Comparison of ENCODE assay signal across 13 mouse cellular contexts in the genomic region with DNA sequence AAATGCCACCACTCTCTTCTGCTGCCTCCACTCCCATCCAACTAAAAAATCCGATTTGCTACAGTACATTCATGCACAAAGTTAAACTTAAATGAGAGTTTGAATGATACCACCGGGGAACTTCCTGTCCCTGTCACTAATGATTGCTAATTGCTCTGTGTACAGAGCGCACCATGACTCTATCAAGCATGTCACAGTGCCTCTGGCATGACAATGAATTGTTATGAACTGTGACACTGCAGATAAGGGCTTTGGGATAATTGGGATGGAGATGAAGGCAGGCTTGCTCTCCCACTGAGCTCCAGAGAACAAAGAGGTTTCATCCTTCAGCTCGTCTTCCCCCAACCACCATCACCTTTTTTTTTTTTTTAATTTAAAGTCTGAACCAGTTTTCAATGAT. TPM values are rescaled to one million over a fixed set of nuclear protein-coding genes. Genes with fewer than 3 reads are reported as not detected.
DNase-seq lines count a peak whose midpoint lies in the region; ATAC-seq and TF ChIP-seq lines count a peak whose summit lies in the region.
"Had no signal": no experiment of that assay in that cellular context is flagged by ENCODE, and none has a peak within 500 bp of the region (broad histone marks: within the 10 kb centered on the region; RNA-seq: fewer than 3 reads in every experiment).

No protein-coding gene starts in this region.

- 0 out of 2 replicates have a peak, but pooled peaks cover 2% of the 10 kb centered on the region for H3K4me1 ChIP-seq in lung, embryonic 14.5 days (ENCODE audit: insufficient read depth)
- H3K4me1 ChIP-seq in lung, postnatal 0 days (ENCODE audit: insufficient read depth, low read depth, low read length): peaks cover 6% of the 10 kb centered on the region; the same call in 1 of the 2 replicates
- 0 out of 2 replicates have a peak, but pooled peaks cover 3% of the 10 kb centered on the region for H3K4me1 ChIP-seq in embryonic facial prominence, embryonic 15.5 days
- H3K4me1 ChIP-seq in midbrain, embryonic 12.5 days: peaks cover 14% of the 10 kb centered on the region
- no peaks in the 10 kb centered on the region for H3K4me1 ChIP-seq in stomach, embryonic 15.5 days
- 0 out of 2 replicates have a peak, but pooled peaks cover 2% of the 10 kb centered on the region for H3K4me1 ChIP-seq in intestine, embryonic 15.5 days (replicated peaks)
- H3K4me1 ChIP-seq in intestine, embryonic 16.5 days (ENCODE audit: control insufficient read depth, insufficient read depth, low read length): no peaks in the 10 kb centered on the region

- TF ChIP-seq EP300 in lung, postnatal 0 days (IDR thresholded peaks at IDR 0.05): no peak

- ATAC-seq in lung, embryonic 14.5 days (ENCODE audit: insufficient read depth): 0 out of 2 replicates have a peak, but pooled peaks have one; percentile 22
- no peak for ATAC-seq in lung, postnatal 0 days
- ATAC-seq in embryonic facial prominence, embryonic 15.5 days (ENCODE audit: insufficient number of reproducible peaks, low FRiP score, low TSS enrichment, low read depth): no peak
- 0 out of 2 replicates have a peak, but pooled peaks have one; percentile 55 for ATAC-seq in midbrain, embryonic 12.5 days (ENCODE audit: low FRiP score, low read depth)
- no peak for ATAC-seq in stomach, embryonic 15.5 days (ENCODE audit: insufficient read depth, low FRiP score, low read depth)
- ATAC-seq in intestine, embryonic 15.5 days: no peak
- ATAC-seq in intestine, embryonic 16.5 days: no peak

- H3K4me2 ChIP-seq in lung, embryonic 14.5 days: no peak overlapping the region
- no peak overlapping the region for H3K4me2 ChIP-seq in lung, postnatal 0 days (replicated peaks; ENCODE audit: low read depth, low read length)
- no peak overlapping the region for H3K4me2 ChIP-seq in embryonic facial prominence, embryonic 15.5 days (replicated peaks)
- H3K4me2 ChIP-seq in midbrain, embryonic 12.5 days (replicated peaks): no peak overlapping the region
- H3K4me2 ChIP-seq in stomach, embryonic 15.5 days: no peak overlapping the region
- no peak overlapping the region for H3K4me2 ChIP-seq in intestine, embryonic 15.5 days (replicated peaks)
- H3K4me2 ChIP-seq in intestine, embryonic 16.5 days (ENCODE audit: low read depth, low read length): no peak overlapping the region
- H3K4me2 ChIP-seq: liver, embryonic 11.5 days had no signal

- no peak overlapping the region for H3K4me3 ChIP-seq in lung, embryonic 14.5 days (ENCODE audit: low read depth, low read length)
- H3K4me3 ChIP-seq in lung, postnatal 0 days (ENCODE audit: low read depth, low read length): no peak overlapping the region
- H3K4me3 ChIP-seq in embryonic facial prominence, embryonic 15.5 days (replicated peaks): no peak overlapping the region
- no peak overlapping the region for H3K4me3 ChIP-seq in midbrain, embryonic 12.5 days
- H3K4me3 ChIP-seq in stomach, embryonic 15.5 days (replicated peaks): no peak overlapping the region
- H3K4me3 ChIP-seq in intestine, embryonic 15.5 days (replicated peaks): no peak overlapping the region
- no peak overlapping the region for H3K4me3 ChIP-seq in intestine, embryonic 16.5 days (ENCODE audit: low read length)
- H3K4me3 ChIP-seq: myocyte had no signal

- H3K36me3 ChIP-seq in lung, embryonic 14.5 days (ENCODE audit: insufficient read depth): no peaks in the 10 kb centered on the region
- H3K36me3 ChIP-seq in lung, postnatal 0 days (ENCODE audit: insufficient read depth, low read length): no peaks in the 10 kb centered on the region
- no peaks in the 10 kb centered on the region for H3K36me3 ChIP-seq in embryonic facial prominence, embryonic 15.5 days
- H3K36me3 ChIP-seq in midbrain, embryonic 12.5 days: no peaks in the 10 kb centered on the region
- no peaks in the 10 kb centered on the region for H3K36me3 ChIP-seq in stomach, embryonic 15.5 days
- no peaks in the 10 kb centered on the region for H3K36me3 ChIP-seq in intestine, embryonic 15.5 days
- no peaks in the 10 kb centered on the region for H3K36me3 ChIP-seq in intestine, embryonic 16.5 days (ENCODE audit: control insufficient read depth, insufficient read depth, low read length)

- H3K27me3 ChIP-seq in lung, embryonic 14.5 days (ENCODE audit: insufficient read depth, low read length): no peaks in the 10 kb centered on the region
- no peaks in the 10 kb centered on the region for H3K27me3 ChIP-seq in lung, postnatal 0 days (replicated peaks; ENCODE audit: insufficient read depth, low read length)
- no peaks in the 10 kb centered on the region for H3K27me3 ChIP-seq in embryonic facial prominence, embryonic 15.5 days
- H3K27me3 ChIP-seq in midbrain, embryonic 12.5 days: no peaks in the 10 kb centered on the region
- no peaks in the 10 kb centered on the region for H3K27me3 ChIP-seq in stomach, embryonic 15.5 days (replicated peaks)
- no peaks in the 10 kb centered on the region for H3K27me3 ChIP-seq in intestine, embryonic 15.5 days (replicated peaks)
- H3K27me3 ChIP-seq in intestine, embryonic 16.5 days (replicated peaks; ENCODE audit: control insufficient read depth, insufficient read depth, low read length): no peaks in the 10 kb centered on the region

- no peak for TF ChIP-seq CTCF in lung, embryonic 14.5 days (IDR thresholded peaks at IDR 0.05; ENCODE audit: low read depth)
- no peak for TF ChIP-seq CTCF in lung, postnatal 0 days (IDR thresholded peaks at IDR 0.05)

- H3K9ac ChIP-seq in lung, embryonic 14.5 days: no peak overlapping the region
- no peak overlapping the region for H3K9ac ChIP-seq in lung, postnatal 0 days (replicated peaks; ENCODE audit: low read depth)
- H3K9ac ChIP-seq in embryonic facial prominence, embryonic 15.5 days: no peak overlapping the region
- H3K9ac ChIP-seq in midbrain, embryonic 12.5 days (replicated peaks): no peak overlapping the region
- H3K9ac ChIP-seq in stomach, embryonic 15.5 days: no peak overlapping the region
- no peak overlapping the region for H3K9ac ChIP-seq in intestine, embryonic 15.5 days
- H3K9ac ChIP-seq in intestine, embryonic 16.5 days (ENCODE audit: low read depth, low read length): no peak overlapping the region

- DNase-seq in lung, embryonic 14.5 days: no peak
- no peak for DNase-seq in lung, postnatal 0 days (ENCODE audit: low spot score)
- DNase-seq: cerebellum, adult 9-10 months; kidney, adult 18-20 months; lung, postnatal 36 days; thymus, postnatal 14 days had no signal

- H3K9me3 ChIP-seq in lung, embryonic 14.5 days (ENCODE audit: low read depth, low read length): no peaks in the 10 kb centered on the region
- H3K9me3 ChIP-seq in lung, postnatal 0 days (ENCODE audit: low read length): no peaks in the 10 kb centered on the region
- H3K9me3 ChIP-seq in embryonic facial prominence, embryonic 15.5 days (replicated peaks): no peaks in the 10 kb centered on the region
- no peaks in the 10 kb centered on the region for H3K9me3 ChIP-seq in midbrain, embryonic 12.5 days
- H3K9me3 ChIP-seq in stomach, embryonic 15.5 days: no peaks in the 10 kb centered on the region
- H3K9me3 ChIP-seq in intestine, embryonic 15.5 days: no peaks in the 10 kb centered on the region
- no peaks in the 10 kb centered on the region for H3K9me3 ChIP-seq in intestine, embryonic 16.5 days (ENCODE audit: control insufficient read depth, low read length)

- 35% methylated on average over 4 of the region's 4 CpGs for WGBS in lung, embryonic 14.5 days
- 37% methylated on average over 4 of the region's 4 CpGs for WGBS in lung, postnatal 0 days
- 44% methylated on average over 4 of the region's 4 CpGs for WGBS in embryonic facial prominence, embryonic 15.5 days
- WGBS in midbrain, embryonic 12.5 days: 53% methylated on average over 4 of the region's 4 CpGs
- 54% methylated on average over 4 of the region's 4 CpGs for WGBS in stomach, embryonic 15.5 days
- 59% methylated on average over 4 of the region's 4 CpGs for WGBS in intestine, embryonic 15.5 days
- 66% methylated on average over 4 of the region's 4 CpGs for WGBS in intestine, embryonic 16.5 days

- H3K27ac ChIP-seq in lung, embryonic 14.5 days (ENCODE audit: low read depth): peak overlapping the region; percentile 22; the same call in 1 of the 2 replicates
- H3K27ac ChIP-seq in lung, postnatal 0 days (ENCODE audit: low read length): no peak overlapping the region
- H3K27ac ChIP-seq in embryonic facial prominence, embryonic 15.5 days (replicated peaks): peak overlapping the region; percentile 68
- H3K27ac ChIP-seq in midbrain, embryonic 12.5 days (replicated peaks): no peak overlapping the region
- peak overlapping the region; percentile 66 for H3K27ac ChIP-seq in stomach, embryonic 15.5 days
- H3K27ac ChIP-seq in intestine, embryonic 15.5 days: no peak overlapping the region
- H3K27ac ChIP-seq in intestine, embryonic 16.5 days (ENCODE audit: low read length): no peak overlapping the region

RNA-seq across cellular contexts. Expression of gene Dapl1, which starts 1.2 kb away (rescaled TPM):
- polyA plus RNA-seq in lung, embryonic 14.5 days (2014; fragmentation: Nextera tagmentation; extraction: Ambion mirVana): 2.0 and 4.0 TPM in 2 replicates
- polyA plus RNA-seq in lung, postnatal 0 days (2015; fragmentation: Nextera tagmentation; extraction: Ambion mirVana): 1.8 and 2.3 TPM in 2 replicates
- polyA plus RNA-seq in embryonic facial prominence, embryonic 15.5 days (2015; fragmentation: Nextera tagmentation; extraction: Ambion mirVana): 31.0 and 33.3 TPM in 2 replicates
- polyA plus RNA-seq in midbrain, embryonic 12.5 days (2016; fragmentation: Nextera tagmentation; extraction: Ambion mirVana): 0.73 and 0.80 TPM in 2 replicates
- polyA plus RNA-seq in stomach, embryonic 15.5 days (2015; fragmentation: Nextera tagmentation; extraction: Ambion mirVana): 27.9 and 50.9 TPM in 2 replicates
- 0.28 TPM in 1 of 2 replicates, not detected in the other for polyA plus RNA-seq in intestine, embryonic 15.5 days (2015; fragmentation: Nextera tagmentation; extraction: Ambion mirVana)
- not detected in 2 replicates for polyA plus RNA-seq in intestine, embryonic 16.5 days (2015; fragmentation: Nextera tagmentation; extraction: Ambion mirVana)
- polyA plus RNA-seq: myocyte had no signal

Comparison
In these comparisons a context has a peak if more than half of its experiments do, and no peak if none do; other contexts are left out.
1. ATAC-seq: peak in lung, embryonic 14.5 days (single experiment) and midbrain, embryonic 12.5 days (single experiment); none in lung, postnatal 0 days (single experiment), embryonic facial prominence, embryonic 15.5 days (single experiment), stomach, embryonic 15.5 days (single experiment), intestine, embryonic 15.5 days (single experiment) and intestine, embryonic 16.5 days (single experiment).
2. H3K27ac ChIP-seq: peak in lung, embryonic 14.5 days (single experiment), embryonic facial prominence, embryonic 15.5 days (single experiment) and stomach, embryonic 15.5 days (single experiment); none in lung, postnatal 0 days (single experiment), midbrain, embryonic 12.5 days (single experiment), intestine, embryonic 15.5 days (single experiment) and intestine, embryonic 16.5 days (single experiment).